Mouse (Mus musculus): ENCODE results near the gene Nhsl1.

DNA sequence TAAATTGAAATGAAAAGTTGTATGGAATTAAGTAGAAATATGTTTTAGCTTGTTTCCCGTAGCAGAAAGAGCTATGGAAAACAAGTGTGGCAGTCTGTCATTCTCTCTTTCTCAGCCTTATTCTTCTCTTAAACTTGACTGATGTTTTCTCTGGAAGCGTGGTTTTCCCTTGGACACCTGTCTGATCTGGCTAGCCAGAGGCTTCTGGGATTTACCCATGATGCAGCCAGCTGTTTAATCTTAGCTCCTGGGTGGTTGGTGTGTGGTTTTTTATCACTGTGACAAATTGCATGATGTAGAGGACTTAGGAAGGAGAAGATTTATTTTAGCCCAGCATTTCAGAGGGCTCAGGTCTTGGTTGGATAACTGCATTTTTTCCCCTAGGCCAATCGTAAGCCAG, 164.9 kb downstream of the Nhsl1 start:
- TF ChIP-seq GATA1 (IDR thresholded peaks at IDR 0.05; ENCODE audit: borderline replicate concordance, low read length) (no peak), FLI1 (IDR thresholded peaks at IDR 0.05; ENCODE audit: low read length) (no peak)

All from megakaryocyte, embryonic 14.5 days (primary cell).